Mouse (Mus musculus): ENCODE results near the gene Acot12.

DNA sequence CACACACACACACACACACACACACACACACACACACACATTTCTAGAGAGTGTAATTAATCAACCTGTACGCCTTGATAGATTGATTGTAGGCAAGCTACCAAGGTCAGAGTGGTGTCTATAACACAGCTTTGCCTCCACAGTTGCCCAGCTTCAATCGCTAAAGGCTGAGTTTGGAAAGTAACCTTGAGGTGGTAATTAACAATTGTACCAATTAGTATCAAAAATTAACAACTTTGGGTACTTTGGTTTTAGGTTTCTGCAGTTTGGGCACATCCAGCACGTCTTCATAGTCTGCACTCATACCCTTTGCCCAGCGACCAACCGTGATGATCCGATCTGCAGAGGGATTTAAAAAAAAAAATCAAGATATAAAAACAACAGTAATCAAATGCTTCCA, 55.6 kb downstream of the Acot12 start:
- TF ChIP-seq JUND (IDR thresholded peaks at IDR 0.05; ENCODE audit: low read depth, low read length) (no peak), POLR2A (IDR thresholded peaks at IDR 0.05; ENCODE audit: control insufficient read depth in 1 of 2, insufficient read depth in 1 of 2, low read depth in 1 of 2, low read length in 2 of 2, poor library complexity in 1 of 2) (no peak), UBTF (IDR thresholded peaks at IDR 0.05; ENCODE audit: borderline replicate concordance, insufficient read depth, low read depth, low read length) (no peak), CTCF (IDR thresholded peaks at IDR 0.05 in 2 of 3, conservative IDR thresholded peaks at IDR 0.05 in 1 of 3; ENCODE audit: control insufficient read depth in 1 of 3, insufficient read depth in 1 of 3, low read depth in 2 of 3, low read length in 3 of 3, poor library complexity in 1 of 3, severe bottlenecking in 1 of 3) (no peak), TCF12 (IDR thresholded peaks at IDR 0.05; ENCODE audit: low read depth, low read length) (no peak), GATA1 (IDR thresholded peaks at IDR 0.05; ENCODE audit: low read depth, low read length) (no peak), ZNF384 (IDR thresholded peaks at IDR 0.05; ENCODE audit: low read depth, low read length) (no peak), USF2 (IDR thresholded peaks at IDR 0.05; ENCODE audit: borderline replicate concordance in 1 of 2, insufficient read depth in 1 of 2, low read depth in 1 of 2, low read length in 2 of 2) (no peak), USF1 (IDR thresholded peaks at IDR 0.05; ENCODE audit: low read depth, low read length) (no peak)

Measured in MEL (cell line).